Mouse (Mus musculus): ENCODE data around the gene Bnc1. TPM values are rescaled to one million over a fixed set of nuclear protein-coding genes. Genes with fewer than 3 reads are reported as not detected.

The Bnc1 gene
- polyA plus RNA-seq, 1 experiment from 2014 or later: 0.05 TPM

DNA sequence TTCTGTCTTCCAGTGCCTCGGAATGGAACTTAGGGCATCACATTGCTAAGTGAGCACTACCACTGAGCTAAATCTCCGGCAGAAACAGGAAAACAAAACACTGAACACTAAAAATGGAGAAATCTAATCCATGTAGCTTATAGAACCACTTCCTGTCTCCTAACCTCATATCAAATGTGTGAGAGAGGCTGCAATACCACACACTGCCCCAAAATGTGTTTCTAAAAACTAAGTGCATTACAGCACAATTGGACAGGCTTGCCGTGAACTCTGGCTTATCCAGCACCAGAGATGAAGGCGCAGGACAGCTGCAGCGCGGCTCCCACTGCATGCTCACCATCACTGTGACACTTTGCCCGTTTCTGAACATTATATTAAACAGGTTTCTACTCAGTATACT lies 63.1 kb downstream of the Bnc1 start:
- H3K27me3 ChIP-seq: no peaks in the 10 kb centered on the region
- H3K36me3 ChIP-seq: no peaks in the 10 kb centered on the region
- WGBS: 83% methylated on average over 7 of the region's 7 CpGs
- ATAC-seq: no peak
- H3K9ac ChIP-seq (replicated peaks): no peak overlapping the region; the same call in 1 of the 2 replicates
- H3K9me3 ChIP-seq: no peaks in the 10 kb centered on the region
- H3K4me3 ChIP-seq (replicated peaks): no peak overlapping the region
- H3K4me2 ChIP-seq (replicated peaks): no peak overlapping the region
- H3K4me1 ChIP-seq (replicated peaks): peaks cover 56% of the 10 kb centered on the region
- H3K27ac ChIP-seq: no peak overlapping the region

GRCm38 (mm10) chr7:81921379-81921952 lies 70.6 kb downstream of the Bnc1 start:
- no peaks in the 10 kb centered on the region for H3K27me3 ChIP-seq
- H3K27ac ChIP-seq: no peak overlapping the region
- H3K4me3 ChIP-seq (replicated peaks): no peak overlapping the region
- WGBS: 87% methylated on average over 1 of the region's 1 CpGs
- H3K4me1 ChIP-seq (replicated peaks): peaks cover 8% of the 10 kb centered on the region; the same call in 1 of the 2 replicates
- ATAC-seq: no peak
- H3K4me2 ChIP-seq (replicated peaks): no peak overlapping the region
- no peaks in the 10 kb centered on the region for H3K36me3 ChIP-seq
- H3K9ac ChIP-seq (replicated peaks): no peak overlapping the region
- H3K9me3 ChIP-seq: no peaks in the 10 kb centered on the region

DNA sequence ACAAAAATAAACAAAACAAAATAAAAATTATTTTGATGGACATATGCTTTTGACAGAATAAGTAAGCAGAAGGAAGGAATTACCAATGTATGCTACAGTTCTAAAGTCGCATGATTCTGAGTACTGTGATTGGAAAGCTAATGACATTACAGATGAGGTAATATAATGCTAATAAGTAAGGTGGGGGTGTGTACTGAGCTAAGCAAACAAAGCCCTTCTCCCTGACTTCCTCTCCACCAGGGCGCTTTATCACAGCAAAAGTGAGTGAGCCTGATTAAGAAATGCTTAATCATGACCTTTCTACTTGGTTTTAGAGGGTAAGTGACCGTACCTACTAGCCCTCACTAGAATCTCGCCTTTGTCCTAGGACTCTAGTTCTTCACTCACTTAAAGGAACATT lies 71.8 kb downstream of the Bnc1 start:
- no peak overlapping the region for H3K27ac ChIP-seq
- no peak for ATAC-seq
- no peak overlapping the region for H3K4me3 ChIP-seq (replicated peaks)
- H3K36me3 ChIP-seq: no peaks in the 10 kb centered on the region
- H3K9me3 ChIP-seq: no peaks in the 10 kb centered on the region
- no peaks in the 10 kb centered on the region for H3K27me3 ChIP-seq
- 78% methylated on average over 4 of the region's 4 CpGs for WGBS
- H3K9ac ChIP-seq (replicated peaks): no peak overlapping the region
- H3K4me2 ChIP-seq (replicated peaks): no peak overlapping the region
- peaks cover 15% of the 10 kb centered on the region; the same call in 1 of the 2 replicates for H3K4me1 ChIP-seq (replicated peaks)

DNA sequence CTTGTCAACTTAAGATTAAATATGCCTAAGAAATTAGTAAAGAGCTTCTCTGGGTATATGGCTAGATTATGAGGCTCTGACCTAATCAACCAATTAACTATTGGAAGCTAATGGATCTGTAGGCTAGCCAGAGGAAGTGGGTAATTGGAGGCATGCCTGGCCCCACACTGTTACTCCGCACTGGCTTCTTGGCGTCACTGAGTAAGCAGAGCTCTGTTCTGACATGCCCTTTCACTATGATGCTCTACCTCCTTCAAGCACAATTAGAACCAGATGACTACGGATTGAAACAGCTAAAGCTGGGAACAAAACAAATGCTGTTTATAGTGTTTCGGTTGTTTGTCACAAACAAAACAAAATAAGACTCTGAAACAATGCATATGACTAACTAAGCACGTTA lies 73.8 kb downstream of the Bnc1 start:
- peaks cover 10% of the 10 kb centered on the region; the same call in 1 of the 2 replicates for H3K4me1 ChIP-seq (replicated peaks)
- H3K9me3 ChIP-seq: no peaks in the 10 kb centered on the region
- H3K4me2 ChIP-seq (replicated peaks): no peak overlapping the region
- H3K27me3 ChIP-seq: no peaks in the 10 kb centered on the region
- H3K27ac ChIP-seq: no peak overlapping the region
- ATAC-seq: no peak
- H3K36me3 ChIP-seq: no peaks in the 10 kb centered on the region
- 84% methylated on average over 5 of the region's 5 CpGs for WGBS
- H3K9ac ChIP-seq (replicated peaks): no peak overlapping the region
- no peak overlapping the region for H3K4me3 ChIP-seq (replicated peaks)

Other genes starting within 250 kb of the Bnc1 start
- 152 and 167 TPM in 2 replicates for gene Ramac, start 229.4 kb downstream of the Bnc1 start, polyA plus RNA-seq (2015; fragmentation: Nextera tagmentation; extraction: Ambion mirVana)
- gene 3110040N11Rik, start 202.8 kb downstream of the Bnc1 start, polyA plus RNA-seq (2015; fragmentation: Nextera tagmentation; extraction: Ambion mirVana): 51.3 and 55.1 TPM in 2 replicates
- 90.1 and 93.6 TPM in 2 replicates for gene Btbd1, start 162.9 kb downstream of the Bnc1 start, polyA plus RNA-seq (2015; fragmentation: Nextera tagmentation; extraction: Ambion mirVana)
- gene Gm10160, start 136.5 kb downstream of the Bnc1 start, polyA plus RNA-seq (2015; fragmentation: Nextera tagmentation; extraction: Ambion mirVana): not detected in 2 replicates
- gene Tm6sf1, start 133.3 kb downstream of the Bnc1 start, polyA plus RNA-seq (2015; fragmentation: Nextera tagmentation; extraction: Ambion mirVana): 8.1 and 9.8 TPM in 2 replicates
- gene Hdgfl3, start 57.8 kb downstream of the Bnc1 start, polyA plus RNA-seq (2015; fragmentation: Nextera tagmentation; extraction: Ambion mirVana): 65.7 and 66.2 TPM in 2 replicates
- 44.8 and 47.9 TPM in 2 replicates for gene Sh3gl3, start 181.5 kb upstream of the Bnc1 start, polyA plus RNA-seq (2015; fragmentation: Nextera tagmentation; extraction: Ambion mirVana)

Data from midbrain, embryonic 13.5 days (tissue).